Mouse (Mus musculus) midbrain, postnatal 0 days (tissue): ENCODE results near the gene Nxn. TPM values are rescaled to one million over a fixed set of nuclear protein-coding genes. Genes with fewer than 3 reads are reported as not detected.

ENCODE experiments used
- ATAC-seq: fragments of 200-750 bp; cut with Nextera tagmentation; 2 replicates; pipeline ENCODE4 v1.8.0; 2017; ENCODE audit warnings: moderate number of reproducible peaks, mild to moderate bottlenecking, moderate TSS enrichment, moderate library complexity; ENCODE audit not compliant: low FRiP score
- DNase-seq: peaks from one replicate; pipeline ENCODE4 v3.0.0-alpha.2; 2015; ENCODE audit warnings: low spot score
- H3K27ac ChIP-seq: fragments of 300-500 bp; sonication (generic); 2 replicates; pipeline ENCODE4 v1.5.1; 2014; ENCODE audit warnings: low read depth, mild to moderate bottlenecking, low read length, mixed read lengths
- H3K27me3 ChIP-seq: fragments of 300-500 bp; sonication (generic); 2 replicates; pipeline ENCODE4 v1.6.1; 2014; ENCODE audit warnings: low read length, control low read depth, mixed read lengths; ENCODE audit not compliant: insufficient read depth
- H3K36me3 ChIP-seq: fragments of 300-500 bp; sonication (generic); 2 replicates; pipeline ENCODE4 v1.6.1; 2014; ENCODE audit warnings: low read length, control low read depth, mixed read lengths; ENCODE audit not compliant: insufficient read depth
- H3K4me1 ChIP-seq: fragments of 300-500 bp; sonication (generic); 2 replicates; pipeline ENCODE4 v1.6.1; 2014; ENCODE audit warnings: mild to moderate bottlenecking, control low read depth, antibody characterized with exemption, low read length, mixed read lengths; ENCODE audit not compliant: insufficient read depth
- H3K4me2 ChIP-seq: fragments of 300-500 bp; sonication (generic); 2 replicates; pipeline ENCODE4 v1.6.1; 2014; ENCODE audit warnings: low read depth, mild to moderate bottlenecking, low read length, mixed read lengths; ENCODE audit not compliant: poor library complexity, severe bottlenecking
- H3K4me3 ChIP-seq: fragments of 300-500 bp; sonication (generic); 2 replicates; pipeline ENCODE4 v1.5.1; 2014; ENCODE audit warnings: low read depth, mild to moderate bottlenecking, low read length, moderate library complexity
- H3K9ac ChIP-seq: fragments of 300-500 bp; sonication (generic); replicated peaks from 2 replicates; pipeline ENCODE4 v1.6.1; 2014; ENCODE audit warnings: mild to moderate bottlenecking, low read length, moderate library complexity, mixed read lengths; ENCODE audit not compliant: poor library complexity, severe bottlenecking
- H3K9me3 ChIP-seq: fragments of 300-500 bp; sonication (generic); 2 replicates; pipeline ENCODE4 v1.6.1; 2016; ENCODE audit warnings: low read length, control low read depth
- CTCF ChIP-seq: IDR thresholded peaks from 2 replicates; pipeline ENCODE4 v1.5.1; 2016; ENCODE audit warnings: antibody characterized with exemption, mild to moderate bottlenecking
- WGBS: fragments of 180-500 bp; shearing (Covaris S2); extraction: QIAGEN DNeasy Blood & Tissue Kit; methylation state at CpG from one replicate; pipeline ENCODE4 v1.1.7; 2014; 5-methylcytosine and 5-hydroxymethylcytosine counted together
- polyA plus RNA-seq: library from polyadenylated mRNA; unstranded; fragments of >200 nt; fragmentation: Nextera tagmentation; extraction: Ambion mirVana; gene quantifications from 2 replicates; pipeline ENCODE4 v1.2.1, GENCODE M21; 2015
- total RNA-seq: library from RNA; depleted of rRNA; stranded (reverse); fragments of >200 nt; gene quantifications from 2 replicates; pipeline ENCODE4 v1.2.3, GENCODE M21; 2014; rRNA removed

The Nxn gene
- total and polyA plus RNA-seq, 2 experiments from 2014 or later: 15.2 to 32.2 TPM

- DNase-seq: no peak
- Histone ChIP-seq H3K9ac (no peak overlapping the region), H3K4me2 (no peak overlapping the region), H3K27me3 (no peaks in the 10 kb centered on the region), H3K36me3 (peaks cover 44% of the 10 kb centered on the region), H3K9me3 (no peaks in the 10 kb centered on the region), H3K4me1 (no peaks in the 10 kb centered on the region), H3K27ac (no peak overlapping the region), H3K4me3 (no peak overlapping the region)
- ATAC-seq: no peak
- 91% methylated on average over 13 of the region's 13 CpGs for WGBS
- no peak for TF ChIP-seq CTCF
These were observed 188.5 kb downstream of the Nxn start for GRCm38 (mm10) chr11:76210228-76210985.

Other genes with a start within 250 kb of the Nxn start
- 40.3 and 46.1 TPM in 2 replicates for gene Vps53, start 219.5 kb downstream of the Nxn start, total RNA-seq
- 63.5 and 64.0 TPM in 2 replicates for gene Vps53, start 219.5 kb downstream of the Nxn start, polyA plus RNA-seq
- 24.6 and 29.4 TPM in 2 replicates for gene Fam57a, start 219.5 kb downstream of the Nxn start, total RNA-seq
- 17.6 and 19.6 TPM in 2 replicates for gene Fam57a, start 219.5 kb downstream of the Nxn start, polyA plus RNA-seq
- not detected in 2 replicates for gene Dbil5, start 181.5 kb downstream of the Nxn start, total RNA-seq
- 0.42 and 0.58 TPM in 2 replicates for gene Dbil5, start 181.5 kb downstream of the Nxn start, polyA plus RNA-seq
- gene Gemin4, start 181.5 kb downstream of the Nxn start, total RNA-seq: 10.1 and 14.1 TPM in 2 replicates
- gene Gemin4, start 181.5 kb downstream of the Nxn start, polyA plus RNA-seq: 6.9 and 7.4 TPM in 2 replicates
- 13.6 and 15.3 TPM in 2 replicates for gene Mrm3, start 155.4 kb downstream of the Nxn start, total RNA-seq
- gene Mrm3, start 155.4 kb downstream of the Nxn start, polyA plus RNA-seq: 23.6 and 26.0 TPM in 2 replicates
- gene Glod4, start 155.4 kb downstream of the Nxn start, total RNA-seq: 63.5 and 80.0 TPM in 2 replicates
- gene Glod4, start 155.4 kb downstream of the Nxn start, polyA plus RNA-seq: 116 and 123 TPM in 2 replicates
- 26.6 and 38.0 TPM in 2 replicates for gene Timm22, start 7.8 kb upstream of the Nxn start, total RNA-seq
- gene Timm22, start 7.8 kb upstream of the Nxn start, polyA plus RNA-seq: 103 and 104 TPM in 2 replicates
- 243 and 250 TPM in 2 replicates for gene Abr, start 223.2 kb upstream of the Nxn start, total RNA-seq
- gene Abr, start 223.2 kb upstream of the Nxn start, polyA plus RNA-seq: 99.4 and 102 TPM in 2 replicates